Mouse (Mus musculus) forebrain, embryonic 10.5 days (tissue): ENCODE results near the gene Fgd4. TPM values are rescaled to one million over a fixed set of nuclear protein-coding genes. Genes with fewer than 3 reads are reported as not detected.
"Not testable (repeated sequence)": the region's sequence is repeated elsewhere in the genome, so short reads cannot be mapped to it uniquely, and the experiment has no call there.

Source experiments
- DNase-seq: peaks from one replicate; pipeline ENCODE4 v3.0.0-alpha.2; 2017; ENCODE audit warnings: low spot score; ENCODE audit errors: extremely low spot score
- H3K27ac ChIP-seq: fragments of 300-500 bp; sonication (generic); 2 replicates; pipeline ENCODE4 v1.5.1; 2016; ENCODE audit warnings: mild to moderate bottlenecking
- H3K27me3 ChIP-seq: fragments of 300-500 bp; sonication (generic); 2 replicates; pipeline ENCODE4 v1.6.1; 2016; ENCODE audit warnings: mild to moderate bottlenecking; ENCODE audit not compliant: poor library complexity, severe bottlenecking
- H3K36me3 ChIP-seq: fragments of 300-500 bp; sonication (generic); replicated peaks from 2 replicates; pipeline ENCODE4 v1.6.1; 2016; ENCODE audit warnings: mild to moderate bottlenecking, moderate library complexity
- H3K4me1 ChIP-seq: fragments of 300-500 bp; sonication (generic); 2 replicates; pipeline ENCODE4 v1.6.1; 2016
- H3K4me3 ChIP-seq: fragments of 300-500 bp; sonication (generic); 2 replicates; pipeline ENCODE4 v1.5.1; 2016; ENCODE audit warnings: mild to moderate bottlenecking, moderate library complexity
- H3K9me3 ChIP-seq: fragments of 300-500 bp; sonication (generic); 2 replicates; pipeline ENCODE4 v1.6.1; 2016; ENCODE audit warnings: mild to moderate bottlenecking, moderate library complexity
- WGBS: fragments of 180-500 bp; shearing (Covaris S2); methylation state at CpG from one replicate; pipeline ENCODE4 v1.1.7; 2016; 5-methylcytosine and 5-hydroxymethylcytosine counted together
- polyA plus RNA-seq: library from polyadenylated mRNA; unstranded; fragments of >200 nt; fragmentation: Nextera tagmentation; extraction: Ambion mirVana; gene quantifications from 2 replicates; pipeline ENCODE4 v1.2.1, GENCODE M21; 2016

Gene Fgd4
- polyA plus RNA-seq, 1 experiment from 2014 or later, result 14.5 TPM

GRCm38 (mm10) chr16:16438436-16438835 lies 161.9 kb downstream of the Fgd4 start:
- no peaks in the 10 kb centered on the region for H3K4me1 ChIP-seq

GRCm38 (mm10) chr16:16422456-16422855 lies 177.9 kb downstream of the Fgd4 start:
- no peaks in the 10 kb centered on the region for H3K9me3 ChIP-seq
- no peaks in the 10 kb centered on the region for H3K4me1 ChIP-seq
- 95% methylated on average over 2 of the region's 2 CpGs for WGBS
- DNase-seq, result no peak
- no peaks in the 10 kb centered on the region for H3K27me3 ChIP-seq
- H3K4me3 ChIP-seq, result no peak overlapping the region
- H3K36me3 ChIP-seq, result peaks cover 53% of the 10 kb centered on the region
- no peak overlapping the region for H3K27ac ChIP-seq

More at GRCm38 (mm10) chr16:16438436-16438835, 161.9 kb downstream of the Fgd4 start:
- no peak overlapping the region for H3K4me3 ChIP-seq
- H3K36me3 ChIP-seq, result peaks cover 31% of the 10 kb centered on the region
- H3K27me3 ChIP-seq, result no peaks in the 10 kb centered on the region
- no peak overlapping the region for H3K27ac ChIP-seq
- no peaks in the 10 kb centered on the region for H3K9me3 ChIP-seq
- no peak for DNase-seq
- 51% methylated on average over 1 of the region's 1 CpGs for WGBS

- H3K4me3 ChIP-seq, DNase-seq, H3K27me3 ChIP-seq, H3K27ac ChIP-seq, H3K4me1 ChIP-seq, H3K9me3 ChIP-seq, H3K36me3 ChIP-seq: not testable (repeated sequence)
- whole genome bisulfite sequencing, result 70% methylated on average over 9 of the region's 9 CpGs
Observed at GRCm38 (mm10) chr16:16367217-16367616, 233.1 kb downstream of the Fgd4 start.

Other genes starting within 250 kb of the Fgd4 start
- 55.8 and 56.5 TPM in 2 replicates for gene Dnm1l, start 241.6 kb downstream of the Fgd4 start, polyA plus RNA-seq
- not detected in 2 replicates for gene Olfr19, start 75.9 kb upstream of the Fgd4 start, polyA plus RNA-seq
- 0.71 and 1.5 TPM in 2 replicates for gene Spag6l, start 228.9 kb upstream of the Fgd4 start, polyA plus RNA-seq